Mouse (Mus musculus) forebrain, postnatal 0 days (tissue): ENCODE data around the gene Scgb1c1. TPM values are rescaled to one million over a fixed set of nuclear protein-coding genes. Genes with fewer than 3 reads are reported as not detected.
A peak's percentile ranks its signal among the peaks of the same experiment; 100 is the strongest.

ENCODE experiments used
- ATAC-seq: fragments of 200-750 bp; cut with Nextera tagmentation; 2 replicates; pipeline ENCODE4 v1.8.0; 2017; ENCODE audit warnings: mild to moderate bottlenecking, moderate library complexity
- DNase-seq: peaks from one replicate; pipeline ENCODE4 v3.0.0-alpha.2; 2015
- H3K27ac ChIP-seq: fragments of 300-500 bp; sonication (generic); 2 replicates; pipeline ENCODE4 v1.5.1; 2014; ENCODE audit warnings: low read depth, mild to moderate bottlenecking, antibody characterized with exemption, low read length, moderate library complexity, mixed read lengths
- H3K27me3 ChIP-seq: fragments of 300-500 bp; sonication (generic); 2 replicates; pipeline ENCODE4 v1.6.1; 2014; ENCODE audit warnings: mild to moderate bottlenecking, low read length, mixed read lengths; ENCODE audit not compliant: insufficient read depth
- H3K36me3 ChIP-seq: fragments of 300-500 bp; sonication (generic); 2 replicates; pipeline ENCODE4 v1.6.1; 2014; ENCODE audit warnings: mild to moderate bottlenecking, moderate library complexity; ENCODE audit not compliant: insufficient read depth
- H3K4me1 ChIP-seq: fragments of 300-500 bp; sonication (generic); 2 replicates; pipeline ENCODE4 v1.6.1; 2014; ENCODE audit warnings: antibody characterized with exemption; ENCODE audit not compliant: insufficient read depth
- H3K4me2 ChIP-seq: fragments of 300-500 bp; sonication (generic); 2 replicates; pipeline ENCODE4 v1.6.1; 2014; ENCODE audit warnings: low read depth, mild to moderate bottlenecking, moderate library complexity
- H3K4me3 ChIP-seq: fragments of 300-500 bp; sonication (generic); 2 replicates; pipeline ENCODE4 v1.5.1; 2014; ENCODE audit warnings: low read depth, low read length, mixed read lengths
- H3K9ac ChIP-seq: fragments of 300-500 bp; sonication (generic); 2 replicates; pipeline ENCODE4 v1.6.1; 2014; ENCODE audit warnings: mild to moderate bottlenecking
- H3K9me3 ChIP-seq: fragments of 300-500 bp; sonication (generic); 2 replicates; pipeline ENCODE4 v1.6.1; 2016; ENCODE audit warnings: low read length
- CTCF ChIP-seq: sonication (generic); IDR thresholded peaks from 2 replicates; pipeline ENCODE4 v1.5.1; 2016; ENCODE audit warnings: antibody characterized with exemption, control low read depth, low read depth
- WGBS: fragments of 180-500 bp; shearing (Covaris S2); extraction: QIAGEN DNeasy Blood & Tissue Kit; methylation state at CpG from one replicate; pipeline ENCODE4 v1.1.7; 2014; 5-methylcytosine and 5-hydroxymethylcytosine counted together
- polyA plus RNA-seq: library from polyadenylated mRNA; unstranded; fragments of >200 nt; fragmentation: Nextera tagmentation; extraction: Ambion mirVana; gene quantifications from 2 replicates; pipeline ENCODE4 v1.2.1, GENCODE M21; 2015
- total RNA-seq: library from RNA; depleted of rRNA; stranded (reverse); fragments of >200 nt; gene quantifications from 2 replicates; pipeline ENCODE4 v1.2.3, GENCODE M21; 2014

Scgb1c1 gene
- total and polyA plus RNA-seq, 2 experiments from 2014 or later = not detected

GRCm38 (mm10) chr7:140833341-140833740, 12.0 kb upstream of the Scgb1c1 start:
- Histone ChIP-seq H3K36me3 (no peaks in the 10 kb centered on the region), H3K4me2 (no peak overlapping the region), H3K9me3 (no peaks in the 10 kb centered on the region), H3K27ac (no peak overlapping the region), H3K27me3 (no peaks in the 10 kb centered on the region), H3K4me1 (no peaks in the 10 kb centered on the region), H3K9ac (no peak overlapping the region), H3K4me3 (no peak overlapping the region)
- TF ChIP-seq CTCF = no peak
- WGBS = 85% methylated on average over 4 of the region's 4 CpGs
- no peak for DNase-seq
- ATAC-seq = no peak

DNA sequence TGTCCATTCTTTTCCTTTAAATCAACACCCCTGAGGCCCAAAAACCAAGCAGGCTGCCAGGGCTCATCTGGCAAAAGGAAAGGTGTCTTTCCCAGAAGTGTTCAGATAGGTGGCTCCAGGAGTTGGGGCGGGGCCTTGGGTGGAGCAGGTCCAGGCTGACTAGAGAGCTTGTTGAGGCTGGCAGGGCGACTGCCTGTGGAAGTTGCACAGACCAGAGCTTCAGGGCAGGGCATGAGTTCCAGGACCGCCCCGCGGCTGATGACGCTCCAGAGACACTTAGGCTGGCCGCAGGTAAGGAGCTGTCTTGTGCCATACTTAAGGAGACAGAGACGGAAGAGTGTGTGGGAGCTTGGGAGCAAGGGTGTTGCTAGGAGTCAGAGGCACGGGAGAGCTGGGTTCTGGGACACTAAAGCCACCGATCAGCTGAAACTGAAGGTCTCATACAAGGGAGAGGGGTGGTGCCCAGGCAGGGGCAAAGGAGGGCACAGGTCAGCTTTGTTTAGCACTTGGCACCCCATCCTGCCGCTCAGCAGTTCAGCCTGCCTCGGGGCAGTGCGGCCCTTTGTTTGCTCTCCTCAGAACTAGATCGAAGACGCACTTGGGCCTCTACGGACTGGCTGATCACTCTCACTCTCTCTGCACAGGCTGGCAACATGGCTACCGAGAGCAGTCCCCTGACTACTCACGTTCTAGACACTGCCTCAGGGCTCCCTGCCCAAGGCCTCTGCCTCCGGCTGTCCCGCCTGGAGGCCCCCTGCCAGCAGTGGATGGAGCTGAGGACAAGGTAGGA, 10.2 kb upstream of the Scgb1c1 start, which contains the start of gene Urah:
Gene Urah, plus strand, starts transcription at position 51 of the 790 bp plus-strand sequence.
- Histone ChIP-seq H3K4me1 (no peaks in the 10 kb centered on the region), H3K27ac (no peak within 1 kb of the TSS), H3K27me3 (no peaks in the 10 kb centered on the region; the same call in 1 of the 2 replicates), H3K4me2 (no peak within 1 kb of the TSS), H3K4me3 (no peak within 1 kb of the TSS), H3K36me3 (no peaks in the 10 kb centered on the region), H3K9ac (no peak within 1 kb of the TSS), H3K9me3 (no peaks in the 10 kb centered on the region)
- no peak for TF ChIP-seq CTCF
- ATAC-seq (no peak), DNase-seq (no peak)
- WGBS = 39% methylated on average over 20 of the region's 20 CpGs

- ATAC-seq = no peak
- H3K36me3 ChIP-seq = no peaks in the 10 kb centered on the region
- 75% methylated on average over 2 of the region's 2 CpGs for WGBS
Observed at GRCm38 (mm10) chr7:140835758-140836087, 9.6 kb upstream of the Scgb1c1 start.

GRCm38 (mm10) chr7:140836243-140837115, 8.9 kb upstream of the Scgb1c1 start:
- no peaks in the 10 kb centered on the region for H3K9me3 ChIP-seq
- H3K27ac ChIP-seq = no peak overlapping the region
- peak; percentile 66 for ATAC-seq
- H3K4me1 ChIP-seq = no peaks in the 10 kb centered on the region
- DNase-seq = peak; percentile 56
- WGBS = 71% methylated on average over 9 of the region's 9 CpGs
- no peak overlapping the region for H3K9ac ChIP-seq
- no peak overlapping the region for H3K4me2 ChIP-seq
- no peaks in the 10 kb centered on the region; the same call in 1 of the 2 replicates for H3K27me3 ChIP-seq
- H3K4me3 ChIP-seq = no peak overlapping the region
- no peak for TF ChIP-seq CTCF
- H3K36me3 ChIP-seq = no peaks in the 10 kb centered on the region

More at GRCm38 (mm10) chr7:140835758-140836087, 9.6 kb upstream of the Scgb1c1 start:
- Histone ChIP-seq H3K4me2 (no peak overlapping the region), H3K4me3 (no peak overlapping the region), H3K4me1 (no peaks in the 10 kb centered on the region), H3K9me3 (no peaks in the 10 kb centered on the region), H3K9ac (no peak overlapping the region), H3K27ac (no peak overlapping the region), H3K27me3 (no peaks in the 10 kb centered on the region; the same call in 1 of the 2 replicates)
- no peak for TF ChIP-seq CTCF
- DNase-seq = no peak

DNA sequence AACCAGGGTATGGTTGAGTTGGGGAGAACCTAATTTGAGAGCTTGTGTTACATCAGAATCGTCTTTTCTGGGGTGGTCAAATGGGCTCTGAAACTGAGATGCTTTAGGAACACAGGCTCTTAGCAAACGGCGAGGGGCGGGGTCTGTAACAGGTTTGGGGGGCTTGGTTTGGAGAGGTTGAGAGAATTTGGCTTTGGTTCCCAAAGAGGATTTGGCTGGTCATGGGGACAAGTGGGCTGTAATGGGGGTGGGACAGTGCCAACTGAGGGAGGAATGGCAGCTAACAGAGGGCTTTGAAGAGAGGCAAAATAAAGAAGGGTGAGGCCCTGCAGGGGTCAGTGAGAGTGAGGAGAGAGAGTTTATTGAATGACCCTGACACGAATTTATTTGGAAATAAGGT, 5.8 kb upstream of the Scgb1c1 start:
- H3K27ac ChIP-seq = no peak overlapping the region
- DNase-seq (no peak), ATAC-seq (no peak)
- no peaks in the 10 kb centered on the region for H3K9me3 ChIP-seq
- WGBS = 50% methylated on average over 5 of the region's 5 CpGs
- no peak overlapping the region for H3K4me3 ChIP-seq
- no peaks in the 10 kb centered on the region; the same call in 1 of the 2 replicates for H3K27me3 ChIP-seq
- no peak for TF ChIP-seq CTCF
- no peaks in the 10 kb centered on the region for H3K4me1 ChIP-seq
- no peak overlapping the region for H3K4me2 ChIP-seq
- H3K36me3 ChIP-seq = no peaks in the 10 kb centered on the region
- no peak overlapping the region for H3K9ac ChIP-seq

- DNase-seq = no peak
- Histone ChIP-seq H3K9me3 (no peaks in the 10 kb centered on the region), H3K4me2 (no peak overlapping the region), H3K27ac (no peak overlapping the region), H3K36me3 (no peaks in the 10 kb centered on the region), H3K4me3 (no peak overlapping the region), H3K4me1 (no peaks in the 10 kb centered on the region), H3K27me3 (no peaks in the 10 kb centered on the region; the same call in 1 of the 2 replicates), H3K9ac (no peak overlapping the region)
- 42% methylated on average over 19 of the region's 19 CpGs for WGBS
- TF ChIP-seq CTCF = no peak
- ATAC-seq = no peak
Observed at GRCm38 (mm10) chr7:140840750-140841735, 4.3 kb upstream of the Scgb1c1 start.
